Mouse (Mus musculus): ENCODE data around the gene Cox4i1. TPM values are rescaled to one million over a fixed set of nuclear protein-coding genes. Genes with fewer than 3 reads are reported as not detected.

The Cox4i1 gene
- polyA plus RNA-seq, 1 experiment from 2014 or later: 812 TPM

GRCm38 (mm10) chr8:120697154-120697978 is 29.3 kb downstream of the Cox4i1 start:
- H3K4me2 ChIP-seq (ENCODE audit: low read depth, low read length, severe bottlenecking): no peak overlapping the region
- ATAC-seq (replicated peaks; ENCODE audit: low FRiP score): no peak
- no peaks in the 10 kb centered on the region for H3K36me3 ChIP-seq (ENCODE audit: control insufficient read depth, insufficient read depth, low read length)
- no peaks in the 10 kb centered on the region for H3K9me3 ChIP-seq (ENCODE audit: control insufficient read depth, low read length)
- H3K27ac ChIP-seq (ENCODE audit: low read depth, low read length): no peak overlapping the region
- H3K4me3 ChIP-seq (ENCODE audit: low read depth, low read length): no peak overlapping the region
- no peak for DNase-seq (ENCODE audit: low spot score)
- no peak overlapping the region for H3K9ac ChIP-seq (ENCODE audit: low read length)
- 89% methylated on average over 17 of the region's 17 CpGs for WGBS
- no peaks in the 10 kb centered on the region for H3K27me3 ChIP-seq (ENCODE audit: control insufficient read depth, insufficient read depth, low read length)
- H3K4me1 ChIP-seq (replicated peaks; ENCODE audit: control insufficient read depth, insufficient read depth, low read length): no peaks in the 10 kb centered on the region

- H3K4me2 ChIP-seq (ENCODE audit: low read depth, low read length, severe bottlenecking): no peak overlapping the region
- DNase-seq (ENCODE audit: low spot score): no peak
- H3K9me3 ChIP-seq (ENCODE audit: control insufficient read depth, low read length): no peaks in the 10 kb centered on the region
- H3K27ac ChIP-seq (ENCODE audit: low read depth, low read length): no peak overlapping the region
- H3K27me3 ChIP-seq (ENCODE audit: control insufficient read depth, insufficient read depth, low read length): no peaks in the 10 kb centered on the region
- no peaks in the 10 kb centered on the region for H3K36me3 ChIP-seq (ENCODE audit: control insufficient read depth, insufficient read depth, low read length)
- no peak overlapping the region for H3K9ac ChIP-seq (ENCODE audit: low read length)
- H3K4me3 ChIP-seq (ENCODE audit: low read depth, low read length): no peak overlapping the region
- no peak for ATAC-seq (replicated peaks; ENCODE audit: low FRiP score)
- no peaks in the 10 kb centered on the region for H3K4me1 ChIP-seq (replicated peaks; ENCODE audit: control insufficient read depth, insufficient read depth, low read length)
Measured at GRCm38 (mm10) chr8:120697979-120698272, 29.9 kb downstream of the Cox4i1 start.

- Histone ChIP-seq H3K9ac (ENCODE audit: low read length) (no peak overlapping the region), H3K4me2 (ENCODE audit: low read depth, low read length, severe bottlenecking) (no peak overlapping the region), H3K4me1 (replicated peaks; ENCODE audit: control insufficient read depth, insufficient read depth, low read length) (no peaks in the 10 kb centered on the region), H3K36me3 (ENCODE audit: control insufficient read depth, insufficient read depth, low read length) (no peaks in the 10 kb centered on the region), H3K4me3 (ENCODE audit: low read depth, low read length) (no peak overlapping the region), H3K27ac (ENCODE audit: low read depth, low read length) (no peak overlapping the region), H3K9me3 (ENCODE audit: control insufficient read depth, low read length) (no peaks in the 10 kb centered on the region), H3K27me3 (ENCODE audit: control insufficient read depth, insufficient read depth, low read length) (no peaks in the 10 kb centered on the region)
- ATAC-seq (replicated peaks; ENCODE audit: low FRiP score) (no peak), DNase-seq (ENCODE audit: low spot score) (no peak)
- WGBS: 93% methylated on average over 7 of the region's 7 CpGs
Measured at GRCm38 (mm10) chr8:120698426-120698825, 30.4 kb downstream of the Cox4i1 start.

GRCm38 (mm10) chr8:120699079-120699478 is 31.1 kb downstream of the Cox4i1 start:
- Histone ChIP-seq H3K27me3 (ENCODE audit: control insufficient read depth, insufficient read depth, low read length) (no peaks in the 10 kb centered on the region), H3K4me2 (ENCODE audit: low read depth, low read length, severe bottlenecking) (no peak overlapping the region), H3K36me3 (ENCODE audit: control insufficient read depth, insufficient read depth, low read length) (no peaks in the 10 kb centered on the region), H3K4me1 (replicated peaks; ENCODE audit: control insufficient read depth, insufficient read depth, low read length) (no peaks in the 10 kb centered on the region), H3K27ac (ENCODE audit: low read depth, low read length) (no peak overlapping the region), H3K9ac (ENCODE audit: low read length) (no peak overlapping the region), H3K4me3 (ENCODE audit: low read depth, low read length) (no peak overlapping the region), H3K9me3 (ENCODE audit: control insufficient read depth, low read length) (no peaks in the 10 kb centered on the region)
- ATAC-seq (replicated peaks; ENCODE audit: low FRiP score) (no peak), DNase-seq (ENCODE audit: low spot score) (no peak)
- 81% methylated on average over 6 of the region's 6 CpGs for WGBS

- Histone ChIP-seq H3K27ac (ENCODE audit: low read depth, low read length) (no peak overlapping the region), H3K4me1 (replicated peaks; ENCODE audit: control insufficient read depth, insufficient read depth, low read length) (no peaks in the 10 kb centered on the region), H3K9me3 (ENCODE audit: control insufficient read depth, low read length) (no peaks in the 10 kb centered on the region), H3K36me3 (ENCODE audit: control insufficient read depth, insufficient read depth, low read length) (no peaks in the 10 kb centered on the region), H3K27me3 (ENCODE audit: control insufficient read depth, insufficient read depth, low read length) (no peaks in the 10 kb centered on the region), H3K4me3 (ENCODE audit: low read depth, low read length) (no peak overlapping the region), H3K9ac (ENCODE audit: low read length) (no peak overlapping the region), H3K4me2 (ENCODE audit: low read depth, low read length, severe bottlenecking) (no peak overlapping the region)
- no peak for DNase-seq (ENCODE audit: low spot score)
- WGBS: 71% methylated on average over 2 of the region's 2 CpGs
- ATAC-seq (replicated peaks; ENCODE audit: low FRiP score): no peak
Measured at GRCm38 (mm10) chr8:120699565-120699964, 31.5 kb downstream of the Cox4i1 start.

GRCm38 (mm10) chr8:120700053-120700452 is 32.0 kb downstream of the Cox4i1 start:
- Histone ChIP-seq H3K27ac (ENCODE audit: low read depth, low read length) (no peak overlapping the region), H3K4me3 (ENCODE audit: low read depth, low read length) (no peak overlapping the region), H3K4me2 (ENCODE audit: low read depth, low read length, severe bottlenecking) (no peak overlapping the region), H3K36me3 (ENCODE audit: control insufficient read depth, insufficient read depth, low read length) (no peaks in the 10 kb centered on the region), H3K9ac (ENCODE audit: low read length) (no peak overlapping the region), H3K27me3 (ENCODE audit: control insufficient read depth, insufficient read depth, low read length) (no peaks in the 10 kb centered on the region), H3K4me1 (replicated peaks; ENCODE audit: control insufficient read depth, insufficient read depth, low read length) (no peaks in the 10 kb centered on the region), H3K9me3 (ENCODE audit: control insufficient read depth, low read length) (no peaks in the 10 kb centered on the region)
- no peak for ATAC-seq (replicated peaks; ENCODE audit: low FRiP score)
- DNase-seq (ENCODE audit: low spot score): no peak
- 90% methylated on average over 4 of the region's 4 CpGs for WGBS

- Histone ChIP-seq H3K27ac (ENCODE audit: low read depth, low read length) (no peak overlapping the region), H3K9me3 (ENCODE audit: control insufficient read depth, low read length) (no peaks in the 10 kb centered on the region), H3K27me3 (ENCODE audit: control insufficient read depth, insufficient read depth, low read length) (no peaks in the 10 kb centered on the region), H3K4me2 (ENCODE audit: low read depth, low read length, severe bottlenecking) (no peak overlapping the region), H3K9ac (ENCODE audit: low read length) (no peak overlapping the region), H3K36me3 (ENCODE audit: control insufficient read depth, insufficient read depth, low read length) (no peaks in the 10 kb centered on the region), H3K4me3 (ENCODE audit: low read depth, low read length) (no peak overlapping the region), H3K4me1 (replicated peaks; ENCODE audit: control insufficient read depth, insufficient read depth, low read length) (no peaks in the 10 kb centered on the region)
- 79% methylated on average over 19 of the region's 19 CpGs for WGBS
- ATAC-seq (replicated peaks; ENCODE audit: low FRiP score): no peak
- DNase-seq (ENCODE audit: low spot score): no peak
Measured at GRCm38 (mm10) chr8:120701758-120702465, 33.9 kb downstream of the Cox4i1 start.

GRCm38 (mm10) chr8:120704203-120704602 is 36.2 kb downstream of the Cox4i1 start:
- Histone ChIP-seq H3K4me1 (replicated peaks; ENCODE audit: control insufficient read depth, insufficient read depth, low read length) (no peaks in the 10 kb centered on the region), H3K27me3 (ENCODE audit: control insufficient read depth, insufficient read depth, low read length) (no peaks in the 10 kb centered on the region)
- DNase-seq (ENCODE audit: low spot score): no peak

GRCm38 (mm10) chr8:120705163-120705562 is 37.1 kb downstream of the Cox4i1 start:
- Histone ChIP-seq H3K27me3 (ENCODE audit: control insufficient read depth, insufficient read depth, low read length) (no peaks in the 10 kb centered on the region), H3K36me3 (ENCODE audit: control insufficient read depth, insufficient read depth, low read length) (no peaks in the 10 kb centered on the region), H3K27ac (ENCODE audit: low read depth, low read length) (no peak overlapping the region), H3K4me3 (ENCODE audit: low read depth, low read length) (no peak overlapping the region), H3K9ac (ENCODE audit: low read length) (no peak overlapping the region), H3K4me2 (ENCODE audit: low read depth, low read length, severe bottlenecking) (no peak overlapping the region), H3K4me1 (replicated peaks; ENCODE audit: control insufficient read depth, insufficient read depth, low read length) (no peaks in the 10 kb centered on the region), H3K9me3 (ENCODE audit: control insufficient read depth, low read length) (no peaks in the 10 kb centered on the region)
- 91% methylated on average over 15 of the region's 15 CpGs for WGBS
- DNase-seq (ENCODE audit: low spot score): no peak
- no peak for ATAC-seq (replicated peaks; ENCODE audit: low FRiP score)

More at GRCm38 (mm10) chr8:120704203-120704602, 36.2 kb downstream of the Cox4i1 start:
- no peak overlapping the region for H3K4me2 ChIP-seq (ENCODE audit: low read depth, low read length, severe bottlenecking)
- H3K36me3 ChIP-seq (ENCODE audit: control insufficient read depth, insufficient read depth, low read length): no peaks in the 10 kb centered on the region
- no peak for ATAC-seq (replicated peaks; ENCODE audit: low FRiP score)
- WGBS: 81% methylated on average over 9 of the region's 9 CpGs
- no peak overlapping the region for H3K4me3 ChIP-seq (ENCODE audit: low read depth, low read length)
- H3K9ac ChIP-seq (ENCODE audit: low read length): no peak overlapping the region
- no peaks in the 10 kb centered on the region for H3K9me3 ChIP-seq (ENCODE audit: control insufficient read depth, low read length)
- no peak overlapping the region for H3K27ac ChIP-seq (ENCODE audit: low read depth, low read length)

Data from forebrain, embryonic 11.5 days (tissue).